Mouse (Mus musculus) megakaryocyte, embryonic 14.5 days (primary cell): ENCODE results near the gene Mrpl12. TPM values are rescaled to one million over a fixed set of nuclear protein-coding genes. Genes with fewer than 3 reads are reported as not detected.

ENCODE experiments used
- H3K27me3 ChIP-seq: replicated peaks from 2 replicates; pipeline ENCODE3; 2012; ENCODE audit warnings: inconsistent platforms
- H3K36me3 ChIP-seq: replicated peaks from 2 replicates; pipeline ENCODE3; 2012; ENCODE audit warnings: low read length, inconsistent platforms, mixed read lengths
- H3K4me1 ChIP-seq: 2 replicates; pipeline ENCODE4 v1.6.1; 2012; ENCODE audit warnings: inconsistent platforms
- H3K4me3 ChIP-seq: replicated peaks from 2 replicates; pipeline ENCODE3; 2012; ENCODE audit warnings: moderate library complexity, mild to moderate bottlenecking, inconsistent platforms
- H3K9me3 ChIP-seq: 2 replicates; pipeline ENCODE4 v1.6.1; 2012; ENCODE audit warnings: inconsistent platforms
- FLI1 ChIP-seq: IDR thresholded peaks from 2 replicates; pipeline ENCODE4 v1.6.1; 2012; ENCODE audit warnings: low read length, inconsistent platforms, mixed read lengths
- GATA1 ChIP-seq: IDR thresholded peaks from 3 replicates; pipeline ENCODE4 v1.6.1; 2012; ENCODE audit warnings: mixed read lengths, low read length, inconsistent platforms, borderline replicate concordance
- polyA plus RNA-seq: library from polyadenylated mRNA; stranded (reverse); fragments of >175 nt; gene quantifications from 2 replicates; pipeline ENCODE4 v1.2.3, GENCODE M21; 2012; ENCODE audit warnings: low replicate concordance; ENCODE audit not compliant: insufficient read depth

The Mrpl12 gene
- polyA plus RNA-seq = 217 and 285 TPM in 2 replicates

GRCm38 (mm10) chr11:120484265-120484981 is at the start of gene Mrpl12:
Gene Mrpl12 (plus strand): TSS chr11:120484613.
- TF ChIP-seq GATA1 (no peak), FLI1 (no peak)
- peak within 1 kb of the TSS; percentile 99 for H3K4me3 ChIP-seq
- H3K4me1 ChIP-seq = peaks cover 53% of the 10 kb centered on the region

GRCm38 (mm10) chr11:120437152-120437856 is 47.1 kb upstream of the Mrpl12 start, which contains the start of gene Nploc4:
Gene Nploc4 (minus strand): TSS chr11:120437708.
- Histone ChIP-seq H3K4me1 (peaks cover 24% of the 10 kb centered on the region), H3K4me3 (peak within 1 kb of the TSS; percentile 98), H3K9me3 (no peaks in the 10 kb centered on the region), H3K27me3 (no peaks in the 10 kb centered on the region), H3K36me3 (peaks cover 32% of the 10 kb centered on the region)
- no peak for TF ChIP-seq FLI1
- no peak for TF ChIP-seq GATA1

More at GRCm38 (mm10) chr11:120484265-120484981, at the start of gene Mrpl12:
- no peaks in the 10 kb centered on the region for H3K9me3 ChIP-seq
- peaks cover 80% of the 10 kb centered on the region for H3K36me3 ChIP-seq
- no peaks in the 10 kb centered on the region for H3K27me3 ChIP-seq

- Histone ChIP-seq H3K27me3 (no peaks in the 10 kb centered on the region), H3K4me3 (peak overlapping the region; percentile 98), H3K36me3 (peaks cover 25% of the 10 kb centered on the region), H3K4me1 (peaks cover 24% of the 10 kb centered on the region), H3K9me3 (no peaks in the 10 kb centered on the region)
- TF ChIP-seq GATA1 (no peak), FLI1 (no peak)
Measured at GRCm38 (mm10) chr11:120437857-120438385, 46.5 kb upstream of the Mrpl12 start.

GRCm38 (mm10) chr11:120442344-120442743 is 42.1 kb upstream of the Mrpl12 start, which contains the start of gene Tspan10:
Gene Tspan10 (plus strand): TSS chr11:120442644.
- TF ChIP-seq GATA1 (no peak), FLI1 (no peak)
- peaks cover 9% of the 10 kb centered on the region for H3K27me3 ChIP-seq
- peaks cover 27% of the 10 kb centered on the region for H3K4me1 ChIP-seq
- no peaks in the 10 kb centered on the region for H3K9me3 ChIP-seq
- H3K36me3 ChIP-seq = no peaks in the 10 kb centered on the region
- H3K4me3 ChIP-seq = no peak within 1 kb of the TSS

GRCm38 (mm10) chr11:120442765-120443280 is 41.6 kb upstream of the Mrpl12 start:
- H3K36me3 ChIP-seq = no peaks in the 10 kb centered on the region
- peaks cover 11% of the 10 kb centered on the region for H3K27me3 ChIP-seq
- peaks cover 28% of the 10 kb centered on the region for H3K4me1 ChIP-seq
- no peaks in the 10 kb centered on the region for H3K9me3 ChIP-seq
- TF ChIP-seq FLI1 = no peak
- no peak for TF ChIP-seq GATA1
- no peak overlapping the region for H3K4me3 ChIP-seq

- H3K27me3 ChIP-seq = peaks cover 11% of the 10 kb centered on the region
- no peak overlapping the region for H3K4me3 ChIP-seq
- no peak for TF ChIP-seq GATA1
- no peak for TF ChIP-seq FLI1
- H3K4me1 ChIP-seq = peaks cover 37% of the 10 kb centered on the region
- no peaks in the 10 kb centered on the region for H3K9me3 ChIP-seq
- H3K36me3 ChIP-seq = no peaks in the 10 kb centered on the region
Measured at GRCm38 (mm10) chr11:120444106-120444505, 40.3 kb upstream of the Mrpl12 start.

GRCm38 (mm10) chr11:120445475-120445874 is 38.9 kb upstream of the Mrpl12 start:
- Histone ChIP-seq H3K9me3 (no peaks in the 10 kb centered on the region), H3K4me1 (peaks cover 37% of the 10 kb centered on the region), H3K36me3 (no peaks in the 10 kb centered on the region), H3K27me3 (peaks cover 14% of the 10 kb centered on the region), H3K4me3 (no peak overlapping the region)
- TF ChIP-seq FLI1 = no peak
- TF ChIP-seq GATA1 = no peak

GRCm38 (mm10) chr11:120447179-120447578 is 37.2 kb upstream of the Mrpl12 start:
- H3K27me3 ChIP-seq = peaks cover 19% of the 10 kb centered on the region
- TF ChIP-seq FLI1 (no peak), GATA1 (no peak)
- no peaks in the 10 kb centered on the region for H3K36me3 ChIP-seq
- H3K9me3 ChIP-seq = no peaks in the 10 kb centered on the region
- H3K4me1 ChIP-seq = peaks cover 37% of the 10 kb centered on the region
- H3K4me3 ChIP-seq = no peak overlapping the region

- peaks cover 11% of the 10 kb centered on the region for H3K27me3 ChIP-seq
- H3K9me3 ChIP-seq = no peaks in the 10 kb centered on the region
- H3K36me3 ChIP-seq = peaks cover 23% of the 10 kb centered on the region
- TF ChIP-seq FLI1 = no peak
- TF ChIP-seq GATA1 = no peak
- H3K4me3 ChIP-seq = no peak overlapping the region
- peaks cover 41% of the 10 kb centered on the region for H3K4me1 ChIP-seq
Measured at GRCm38 (mm10) chr11:120452246-120452645, 32.2 kb upstream of the Mrpl12 start.
